Mouse (Mus musculus) left cerebral cortex, postnatal 10 days (tissue): ENCODE measurements around the gene Vamp9. TPM values are rescaled to one million over a fixed set of nuclear protein-coding genes. Genes with fewer than 3 reads are reported as not detected.

Experiments
- DNase-seq, 2 experiments: peaks; one replicate each; pipeline ENCODE4 v3.0.0; 2021 to 2022; ENCODE audit warnings: low spot score in 2 of 2, mixed read lengths in 1 of 2; ENCODE audit errors: extremely low spot score in 1 of 2
- intact Hi-C: fragments of 180-260 bp; cut with DNase I; formaldehyde crosslinking; loops from one replicate; pipeline ENCODE4 v1.15.1; 2025
- total RNA-seq, 2 experiments: library from RNA; stranded (reverse); gene quantifications; 2 replicates each; pipeline ENCODE4 v1.2.3; 2021

Vamp9 gene
- total RNA-seq, 2 experiments from 2014 or later, result 0.51 TPM; not detected in 1

DNA sequence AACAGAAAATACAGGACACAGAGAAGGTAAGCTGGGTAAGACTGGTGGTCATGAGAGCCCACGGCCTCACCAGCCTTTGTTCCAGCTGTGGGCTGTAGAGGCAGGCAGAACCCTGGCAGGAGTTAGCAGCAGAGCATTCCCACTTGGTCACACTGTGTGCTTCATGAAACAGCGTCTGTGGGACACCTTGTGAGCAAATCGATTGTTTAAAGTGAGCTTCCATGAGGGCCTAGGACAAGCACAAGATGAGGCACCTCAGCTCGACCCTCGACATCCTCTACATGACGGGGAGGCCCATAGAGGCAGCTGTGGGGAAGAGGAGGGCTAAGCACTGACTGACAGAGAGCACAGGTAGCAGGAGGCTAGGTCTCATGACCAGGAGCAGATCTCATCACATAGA, 25.9 kb downstream of the Vamp9 start:
- no peak for DNase-seq
- intact Hi-C loops, result no loop called here

DNA sequence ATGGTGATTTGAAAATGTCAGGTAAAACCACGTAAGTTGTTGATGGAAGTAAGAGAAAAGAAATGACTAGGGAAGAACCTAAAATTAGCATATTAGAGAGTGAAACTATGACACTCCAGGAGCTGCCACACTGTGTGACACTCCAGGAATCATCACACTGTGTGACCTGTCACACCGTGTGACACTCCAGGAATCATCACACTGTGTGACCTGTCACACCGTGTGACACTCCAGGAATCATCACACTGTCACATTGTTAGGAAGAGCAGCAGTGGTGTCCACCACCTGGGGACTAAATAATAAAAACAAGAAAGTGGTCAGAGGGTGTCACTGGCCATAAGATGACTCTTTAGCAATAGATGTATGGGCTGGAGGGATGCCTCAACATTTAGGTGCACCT, 33.4 kb downstream of the Vamp9 start:
- DNase-seq, result no peak
- intact Hi-C loops, result no loop called here

DNA sequence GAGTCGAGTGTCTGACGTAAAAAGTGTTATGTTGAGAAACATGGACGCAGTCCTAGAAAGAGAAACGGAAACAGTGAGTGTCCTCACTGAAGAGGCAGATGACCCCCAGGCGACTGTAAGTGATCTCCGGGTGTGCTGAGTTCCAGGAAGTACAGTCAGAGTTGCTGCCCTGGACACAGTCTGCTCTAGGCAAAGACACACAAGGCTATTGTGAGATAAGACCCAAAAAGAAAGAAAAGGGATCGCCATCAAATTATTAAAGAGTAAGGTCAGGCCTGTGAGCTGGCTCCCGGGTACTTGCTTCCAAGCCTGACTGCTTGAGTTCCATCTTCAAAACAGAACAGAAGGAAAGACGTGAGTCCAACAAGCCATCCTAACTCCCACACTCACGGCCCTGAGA, 35.2 kb downstream of the Vamp9 start:
- no peak for DNase-seq

DNA sequence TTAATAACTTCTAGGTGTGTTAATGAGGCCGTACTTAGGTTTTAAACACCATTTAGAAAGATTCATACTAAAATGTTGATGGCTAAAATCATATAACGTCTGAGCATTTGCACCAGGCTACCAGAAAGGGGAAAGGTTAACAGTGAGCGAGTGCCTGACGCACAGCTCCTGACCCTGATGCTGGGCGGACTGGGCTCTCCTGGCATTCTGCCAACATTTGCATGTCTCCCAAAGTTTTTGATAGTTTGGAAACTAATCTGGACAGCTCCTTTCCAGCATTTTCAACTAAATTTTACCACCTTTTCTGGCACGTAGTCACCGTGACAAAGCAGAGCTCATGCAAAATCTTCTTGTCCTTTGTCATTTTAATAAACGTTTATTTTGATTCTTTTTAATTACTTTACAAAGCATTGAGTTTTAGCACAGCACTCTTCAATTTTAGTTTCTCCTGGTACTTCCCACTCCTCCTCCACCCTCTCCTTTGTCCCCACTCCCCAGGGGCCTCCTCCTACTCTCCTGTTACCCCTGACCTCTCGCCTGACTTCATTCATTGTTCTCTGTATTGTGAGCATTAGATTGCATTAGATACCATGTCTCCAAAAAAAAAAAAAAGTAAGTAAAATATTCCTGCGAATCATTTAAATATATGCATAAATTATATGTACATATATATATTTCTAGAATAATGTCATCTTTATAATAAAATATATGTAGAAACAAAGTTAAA, 35.9 kb downstream of the Vamp9 start:
- no peak for DNase-seq
- intact Hi-C loops, result no loop called here

More for the DNA sequence above, 35.2 kb downstream of the Vamp9 start:
- intact Hi-C loops, result no loop called here

DNA sequence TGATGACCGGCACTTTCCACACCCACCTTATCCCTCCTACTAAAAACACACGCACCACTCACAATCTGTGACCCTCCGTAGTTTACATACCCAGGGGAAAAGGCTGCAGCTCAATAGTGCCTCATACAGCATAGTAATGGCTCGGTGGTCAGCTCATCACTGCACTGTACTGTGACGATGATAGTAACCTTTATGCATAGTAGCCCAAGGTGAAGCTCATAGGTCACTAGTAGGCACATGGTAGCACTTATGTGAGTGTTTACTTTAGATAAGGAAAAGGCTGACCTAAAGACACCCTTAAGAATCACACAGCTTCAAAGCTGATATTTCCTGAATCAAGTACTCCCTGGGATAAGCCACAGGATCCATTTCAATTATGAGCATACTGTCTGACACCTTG, 46.5 kb downstream of the Vamp9 start:
- no peak for DNase-seq
- intact Hi-C loops, result no loop called here

DNA sequence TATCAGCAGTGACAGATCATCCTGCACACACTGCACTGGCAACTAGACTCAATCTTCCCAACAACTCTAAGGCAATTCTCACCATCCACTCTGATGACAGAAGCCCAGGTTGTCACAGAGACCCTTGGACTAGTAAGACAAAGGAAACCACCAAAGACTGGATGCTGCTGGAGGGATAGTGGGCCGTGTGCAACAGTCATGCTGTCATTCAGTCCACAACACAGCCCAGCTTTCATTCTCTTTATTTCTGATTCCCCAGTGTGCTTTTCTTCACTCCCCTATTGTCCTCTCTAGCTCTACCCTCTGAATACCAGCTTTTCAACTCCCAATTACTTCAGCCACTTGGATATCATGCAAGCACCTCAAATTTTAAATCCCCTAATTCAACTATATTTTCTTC, 47.8 kb downstream of the Vamp9 start:
- intact Hi-C loops, result no loop called here
- no peak for DNase-seq

DNA sequence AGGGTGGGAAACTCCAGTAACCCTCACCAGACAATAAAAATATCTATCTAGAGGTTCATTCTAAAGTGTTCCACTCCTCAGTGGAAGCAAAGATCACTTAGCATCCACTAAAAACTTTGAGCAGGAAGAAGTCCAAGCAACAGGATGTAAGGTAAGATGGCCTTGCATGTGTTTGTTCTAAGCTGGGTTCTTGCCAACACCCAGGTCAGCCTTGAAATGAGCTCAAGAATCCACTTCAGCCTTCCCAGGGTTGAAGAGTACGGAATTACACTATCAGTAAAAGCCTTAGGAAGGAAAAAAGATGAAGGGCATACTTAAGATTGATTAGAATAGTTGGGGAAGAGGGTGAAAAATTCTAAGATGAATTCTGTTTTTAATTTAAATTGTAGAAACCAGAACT, 52.6 kb downstream of the Vamp9 start:
- intact Hi-C loops, result no loop called here
- no peak for DNase-seq

DNA sequence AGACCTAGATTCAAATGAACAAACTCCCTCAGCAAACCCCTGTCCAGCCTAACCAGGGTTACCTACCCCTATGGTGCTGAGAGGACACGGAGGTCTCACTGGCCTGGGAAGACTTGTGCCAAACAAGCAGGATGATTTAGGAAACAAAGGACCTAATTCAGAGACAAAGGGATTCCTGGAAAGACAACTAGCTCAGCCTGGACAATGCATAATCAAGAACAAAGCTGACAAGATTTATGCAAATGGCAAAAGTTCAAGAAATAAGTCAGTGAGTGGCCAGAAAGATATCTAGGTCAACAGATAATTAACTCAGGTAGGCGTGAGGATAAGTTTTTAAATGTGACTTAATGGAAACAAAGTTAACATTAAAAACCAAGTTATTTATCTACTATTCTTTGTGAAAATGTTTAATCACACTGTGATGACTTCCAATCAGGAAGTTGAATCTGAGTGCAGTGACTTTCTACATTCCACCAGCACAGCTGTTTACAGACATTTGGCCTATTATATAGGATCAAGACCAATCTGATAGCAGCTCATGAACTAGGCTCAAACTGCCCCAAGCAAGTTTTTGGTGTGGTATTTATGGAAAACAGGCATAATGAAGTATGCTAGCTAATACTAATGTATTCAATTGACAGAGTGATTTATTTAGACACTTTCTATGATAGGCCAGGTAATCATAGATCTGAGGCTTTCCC, 53.3 kb downstream of the Vamp9 start:
- no peak for DNase-seq
- intact Hi-C loops, result no loop called here

DNA sequence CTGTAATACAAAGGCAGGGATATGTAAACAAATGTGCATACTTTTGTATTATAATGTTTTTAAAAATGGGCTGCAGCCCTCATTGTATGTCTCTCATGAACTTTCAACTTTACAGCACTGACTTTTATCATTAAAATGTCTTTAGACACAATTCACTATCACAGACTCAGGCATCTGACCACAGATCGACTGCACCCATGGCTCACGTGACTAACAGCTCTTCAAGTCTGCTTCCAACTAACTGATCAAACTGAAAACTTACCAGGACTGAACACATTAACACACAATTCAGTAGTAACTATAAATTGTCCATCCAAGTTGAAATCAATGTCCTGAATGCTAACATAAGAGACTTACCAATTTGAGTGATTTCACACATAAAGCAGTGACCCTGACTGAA, 53.9 kb downstream of the Vamp9 start:
- intact Hi-C loops, result no loop called here
- DNase-seq, result no peak

DNA sequence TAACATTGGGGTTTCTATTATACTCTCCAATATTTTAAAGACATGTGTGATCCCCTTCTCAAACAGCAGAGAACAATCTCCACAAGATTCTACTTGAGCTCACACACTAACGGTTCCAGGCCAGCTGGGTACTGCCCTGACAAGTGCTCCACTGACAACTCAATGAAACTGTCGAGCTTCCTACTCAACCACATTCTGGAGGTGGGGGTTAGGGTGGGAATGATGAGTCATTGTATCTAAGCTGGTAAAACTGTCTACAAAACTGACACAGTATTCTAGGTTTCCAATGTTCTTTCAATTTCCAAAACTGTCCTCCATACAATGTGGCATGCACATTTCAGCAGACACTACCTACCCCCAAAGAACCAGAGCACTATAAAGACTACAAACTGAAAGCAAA, 67.9 kb downstream of the Vamp9 start:
- intact Hi-C loops, result no loop called here
- no peak for DNase-seq

DNA sequence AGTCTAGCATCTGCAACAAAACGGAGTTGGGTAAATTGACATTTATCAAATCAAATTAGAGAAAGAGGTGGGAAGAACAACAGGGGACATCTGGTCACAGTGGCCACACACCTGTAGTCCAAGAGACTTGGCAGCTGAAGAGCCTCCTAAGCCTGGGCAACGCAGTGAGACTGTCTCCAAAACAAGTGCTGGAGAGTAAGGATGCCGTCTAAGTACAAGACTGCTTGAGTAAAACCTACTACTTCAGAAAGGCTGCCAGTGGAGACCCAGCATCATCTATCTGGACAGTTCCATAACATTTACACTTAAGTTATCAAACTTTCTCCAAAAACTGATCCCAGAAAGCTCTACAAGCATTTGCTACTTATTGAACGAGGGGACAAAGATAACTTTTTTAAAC, 69.0 kb downstream of the Vamp9 start:
- DNase-seq, result no peak
- intact Hi-C loops, result no loop called here

DNA sequence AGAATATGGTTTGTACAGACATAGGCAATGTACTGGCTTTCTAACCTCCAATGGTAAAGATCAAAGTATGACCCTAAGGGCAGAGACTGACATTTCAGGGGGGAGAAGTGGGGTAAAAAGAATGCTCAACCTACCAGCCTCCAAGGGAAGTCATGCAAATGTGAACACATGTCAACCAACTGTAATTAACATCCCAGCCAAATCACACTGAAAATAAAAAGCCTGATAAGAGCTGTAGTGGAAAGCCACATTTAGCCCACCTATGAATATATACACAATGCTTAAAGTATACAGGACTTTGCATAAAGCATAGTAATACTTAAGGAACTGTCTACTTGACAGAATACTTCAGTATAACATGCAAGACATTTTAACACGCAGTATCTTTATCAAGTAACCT, 69.7 kb downstream of the Vamp9 start:
- DNase-seq, result no peak
- intact Hi-C loops, result no loop called here

DNA sequence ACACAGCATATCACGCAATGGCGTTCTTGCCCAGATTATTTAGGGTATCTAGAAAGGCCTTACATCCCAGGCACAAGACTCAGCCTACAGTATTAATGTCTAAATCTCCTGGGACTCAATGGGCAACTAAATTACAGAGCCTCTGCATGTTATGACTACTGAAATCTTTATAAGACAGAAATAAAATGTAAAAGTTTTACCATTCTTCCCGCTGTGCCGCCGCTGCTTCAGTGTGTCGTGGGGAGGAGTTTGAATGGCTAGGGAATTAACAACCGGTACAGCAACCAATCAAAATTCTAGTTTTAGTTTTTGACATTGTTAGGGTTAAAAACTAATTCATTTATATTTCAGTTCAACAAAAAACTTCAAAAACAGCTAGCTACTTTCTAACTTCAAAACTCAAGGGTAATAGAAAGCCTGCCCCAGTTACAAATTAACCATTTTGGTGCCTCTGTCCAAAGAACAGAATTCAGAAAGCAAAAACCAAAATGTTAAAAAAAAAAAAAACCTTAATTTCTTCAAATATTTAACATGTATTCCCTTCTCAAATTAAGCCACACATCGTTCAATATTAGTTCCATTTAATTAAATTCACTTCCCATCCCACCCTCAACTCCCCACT, 70.4 kb downstream of the Vamp9 start:
- no peak for DNase-seq
- intact Hi-C loops, result no loop called here

DNA sequence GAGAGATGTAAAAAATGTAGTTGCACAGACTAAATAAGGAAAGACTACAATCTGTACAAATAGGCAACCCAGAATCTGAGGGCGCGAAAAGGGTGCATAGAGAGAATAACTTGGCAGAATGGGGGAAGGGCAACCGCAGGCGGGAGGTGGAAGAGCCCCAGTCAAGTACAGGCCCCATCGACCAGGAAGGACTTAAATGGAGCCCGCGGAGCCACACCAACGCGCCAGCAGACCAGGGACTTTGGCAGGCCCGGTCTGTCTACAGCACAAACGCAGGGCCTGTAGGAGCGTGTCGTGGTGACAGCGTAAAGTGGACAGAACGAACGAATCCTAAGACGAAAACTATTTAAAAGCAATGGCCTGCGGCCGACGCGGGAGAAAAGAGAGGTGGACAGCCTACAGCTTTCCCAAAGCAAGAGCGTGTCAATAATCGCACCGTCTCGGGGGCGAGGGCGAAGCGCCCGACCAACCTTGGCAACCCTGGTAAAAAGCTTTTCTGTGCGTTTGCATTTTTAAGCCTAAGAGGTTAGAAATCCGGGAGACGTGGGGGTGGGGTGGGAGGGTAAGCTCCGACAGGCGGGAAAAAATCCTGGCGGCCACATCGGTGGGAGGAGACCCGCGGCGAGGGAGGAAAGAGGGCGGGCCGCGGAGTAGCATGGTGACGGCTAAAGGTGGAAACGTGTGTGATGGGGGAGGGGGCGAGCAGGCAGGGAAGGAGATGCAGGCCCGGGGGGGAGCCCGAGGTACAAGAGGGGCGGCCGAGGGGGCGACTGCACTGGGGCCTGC, 71.7 kb downstream of the Vamp9 start:
- DNase-seq, result peak; percentile 56 to 91
- intact Hi-C loops, result loop anchor here (2.0 kb wide), 1 partner anchor 61 kb away; the partner anchor contains the start of genes Enoph1 and Hnrnpdl

DNA sequence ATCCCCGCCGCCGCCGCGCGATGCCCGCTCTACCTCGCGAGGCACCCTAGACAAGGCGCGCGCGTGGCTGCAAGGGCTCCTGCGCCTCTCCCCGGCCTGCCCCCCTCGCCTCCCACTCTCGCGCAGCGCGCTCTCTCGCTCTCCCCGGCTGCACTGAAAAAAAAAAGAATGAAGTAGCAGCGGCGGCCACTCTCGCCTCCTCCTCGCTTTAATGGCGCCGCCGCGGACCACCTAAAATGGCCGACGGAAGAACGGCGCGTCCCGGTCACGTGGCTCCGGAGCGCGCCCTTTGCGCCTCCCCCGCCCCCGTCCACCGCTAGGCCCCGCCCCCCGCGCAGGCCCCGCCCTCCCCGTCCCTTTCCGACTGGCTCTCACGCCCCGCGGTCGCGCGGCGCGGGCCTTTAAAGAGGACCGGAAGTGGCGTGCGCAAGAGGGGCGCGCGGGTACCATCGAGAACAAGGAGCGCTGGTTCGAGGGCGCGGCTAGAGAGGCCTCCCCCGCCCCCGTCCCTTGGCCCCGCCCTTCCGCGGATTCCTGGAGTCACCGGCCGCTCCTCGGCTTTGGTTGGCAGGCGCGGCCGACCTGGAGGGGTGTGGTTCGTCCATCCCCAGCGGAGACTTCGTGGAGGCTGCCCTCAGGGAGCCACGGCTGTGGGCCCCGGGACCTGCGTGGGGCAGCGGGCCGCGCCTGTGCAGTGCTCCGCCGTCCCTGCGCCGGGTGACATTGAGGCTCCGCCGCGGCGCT, 72.8 kb downstream of the Vamp9 start, which contains the start of the genes Hnrnpd and 4930524J08Rik:
Gene Hnrnpd (minus strand): TSS at position 240 of the 744 bp plus-strand sequence.
Gene 4930524J08Rik (plus strand): TSS at position 363 of the 744 bp plus-strand sequence.
- intact Hi-C loops, result loop anchor here (2.0 kb wide), 1 partner anchor 60 kb away; the partner anchor contains the start of genes Enoph1 and Hnrnpdl
- DNase-seq, result peak; percentile 92 to 97

DNA sequence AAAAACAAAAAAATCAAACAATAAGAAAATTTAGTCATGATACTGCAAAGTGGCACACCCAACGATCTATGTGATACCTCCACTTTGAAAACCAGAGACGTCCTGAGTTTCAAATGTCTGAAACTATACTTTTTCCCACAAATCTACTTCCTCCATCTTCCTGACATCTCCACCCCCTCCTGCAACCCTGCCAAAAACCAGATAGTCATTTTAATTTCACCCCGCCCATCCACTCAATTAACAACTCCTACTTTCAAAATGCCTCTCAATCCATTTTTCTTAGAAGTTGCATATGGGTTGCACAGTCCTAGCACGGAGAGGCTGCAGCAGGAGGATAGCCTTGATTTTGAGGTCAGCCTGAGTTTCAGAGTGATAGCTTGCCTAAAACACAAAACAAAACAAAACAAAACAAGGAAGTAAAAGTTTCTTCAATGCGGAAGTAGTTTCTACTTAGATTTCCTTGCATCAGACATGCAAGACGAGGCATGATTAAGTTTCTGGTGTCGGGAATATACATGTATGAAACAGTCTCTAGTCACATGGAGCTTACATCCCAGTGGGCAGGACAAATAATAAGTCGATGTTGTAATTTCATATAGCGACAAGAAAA, 77.5 kb downstream of the Vamp9 start:
- intact Hi-C loops, result no loop called here
- DNase-seq, result no peak

DNA sequence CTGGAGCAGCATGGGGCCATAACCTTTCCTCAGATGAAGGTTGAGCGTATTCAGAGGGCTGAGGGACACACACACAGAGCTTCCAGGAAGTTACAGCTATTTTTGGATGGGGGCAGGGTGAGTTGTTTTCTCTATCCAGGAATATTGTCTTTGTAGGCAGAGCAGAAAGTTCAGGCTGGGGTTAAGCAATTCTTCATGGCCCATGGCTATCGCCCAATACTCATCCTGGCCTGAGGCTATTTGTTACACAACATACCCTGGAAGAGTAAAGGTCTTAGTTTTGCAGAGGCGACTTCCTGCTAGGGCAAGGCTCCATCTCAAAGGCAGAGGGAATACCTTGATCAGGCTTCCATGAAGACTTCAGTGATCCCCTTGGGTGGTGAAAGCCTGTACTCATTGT, 88.1 kb downstream of the Vamp9 start:
- intact Hi-C loops, result no loop called here
- DNase-seq, result no peak

DNA sequence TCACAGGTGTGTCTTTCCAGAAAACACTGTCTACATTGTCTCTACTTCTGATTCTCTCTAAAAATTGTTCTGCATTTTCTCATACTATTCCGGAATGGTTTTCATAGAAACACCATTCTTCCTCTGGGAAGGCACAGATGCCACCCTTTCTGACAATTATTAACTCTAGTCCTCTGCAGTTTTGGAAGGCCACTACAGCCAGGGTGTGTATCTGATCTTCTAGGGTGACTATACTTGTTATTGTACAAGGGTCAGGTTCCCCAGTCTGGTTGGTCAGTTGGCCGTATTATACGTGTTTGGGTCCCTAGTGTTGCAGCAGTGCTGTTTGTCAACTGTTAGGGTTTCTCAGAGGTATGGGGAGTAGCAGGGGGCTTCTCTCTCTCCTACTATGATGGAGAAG, 88.6 kb downstream of the Vamp9 start:
- intact Hi-C loops, result no loop called here
- DNase-seq, result no peak
